Mouse (Mus musculus) kidney, adult 2 months (tissue): Measurements from ENCODE around the gene Mip.

Experiments
- CTCF ChIP-seq: fragments of 200-500 bp; conservative IDR thresholded peaks from 2 replicates; pipeline ENCODE4 v1.5.1; 2011; ENCODE audit warnings: low read depth, mild to moderate bottlenecking, control low read depth, low read length, moderate library complexity, mixed read lengths; ENCODE audit not compliant: insufficient read depth, insufficient read length
- POLR2A ChIP-seq: fragments of 200-500 bp; IDR thresholded peaks from one replicate; pipeline ENCODE4 v1.6.1; 2011; ENCODE audit warnings: low read depth, low read length, control low read depth

DNA sequence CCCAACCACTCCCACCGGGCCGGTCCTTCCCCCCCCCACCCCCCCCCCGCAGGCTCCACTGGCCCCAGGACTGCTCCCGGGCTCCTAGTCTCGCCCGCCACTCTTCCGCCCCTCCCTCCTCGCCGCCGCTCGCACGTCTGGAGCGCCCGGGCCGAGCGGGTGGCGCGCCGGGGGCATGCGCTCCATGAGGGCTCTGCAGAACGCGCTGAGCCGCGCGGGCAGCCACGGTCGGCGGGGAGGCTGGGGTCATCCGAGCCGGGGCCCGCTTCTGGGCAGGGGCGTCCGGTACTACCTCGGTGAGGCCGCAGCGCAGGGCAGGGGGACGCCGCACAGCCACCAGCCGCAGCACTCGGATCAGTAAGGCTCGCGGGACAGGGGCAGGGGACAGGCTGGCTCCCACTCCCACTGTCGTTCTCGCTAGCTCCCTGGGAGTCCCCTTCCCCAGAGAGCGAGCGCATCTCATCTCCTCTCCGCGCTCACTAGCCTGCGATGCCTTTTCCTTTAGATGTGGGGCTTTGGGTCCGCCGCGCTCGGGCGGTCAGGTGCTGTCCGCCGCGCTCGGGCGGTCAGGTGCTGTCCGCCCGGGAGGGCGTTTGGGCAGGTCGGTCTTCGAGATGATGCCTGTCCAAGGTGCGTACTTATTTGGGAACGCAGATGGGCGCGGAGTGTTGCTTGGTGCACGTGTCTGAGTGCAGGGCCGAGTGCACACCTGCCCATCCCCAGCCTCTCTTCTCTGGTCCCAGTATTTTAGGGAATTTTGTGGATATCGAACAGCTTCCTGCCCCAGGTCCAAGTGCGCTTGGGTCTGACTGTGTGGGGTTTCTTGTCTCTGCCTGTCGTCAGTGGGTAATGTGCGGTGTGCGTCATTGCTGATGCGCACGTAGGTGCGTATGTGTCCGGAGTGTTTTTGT, 30.8 kb upstream of the Mip start:
- TF ChIP-seq CTCF (no peak), POLR2A (no peak)
